Mouse (Mus musculus): ENCODE data around the gene Tchh. TPM values are rescaled to one million over a fixed set of nuclear protein-coding genes. Genes with fewer than 3 reads are reported as not detected.
"Not testable (repeated sequence)": the region's sequence is repeated elsewhere in the genome, so short reads cannot be mapped to it uniquely, and the experiment has no call there.

Gene Tchh
- total RNA-seq, 2 experiments from 2014 or later: not detected

DNA sequence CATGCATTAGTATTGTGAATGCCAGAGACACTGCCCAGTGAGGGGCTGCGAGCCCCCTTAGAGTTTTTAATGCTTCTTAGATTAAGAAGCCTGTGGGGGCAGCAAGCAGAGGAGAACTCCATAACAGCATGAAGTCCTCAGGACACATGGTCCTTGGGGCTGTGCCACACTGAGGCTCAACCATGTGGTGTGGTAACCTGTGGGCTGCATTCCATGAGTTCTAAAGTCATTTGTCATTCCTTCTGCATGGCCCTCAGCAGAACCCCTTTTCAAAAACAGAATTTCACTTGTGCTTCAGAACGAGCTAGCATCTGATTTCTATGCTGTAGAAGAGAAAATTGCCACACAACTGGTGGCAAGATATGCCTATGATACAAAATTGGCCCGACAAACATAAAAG lies 50.0 kb downstream of the Tchh start:
- no peak for DNase-seq
- intact Hi-C loops (cut with DNase I): no loop called here

DNA sequence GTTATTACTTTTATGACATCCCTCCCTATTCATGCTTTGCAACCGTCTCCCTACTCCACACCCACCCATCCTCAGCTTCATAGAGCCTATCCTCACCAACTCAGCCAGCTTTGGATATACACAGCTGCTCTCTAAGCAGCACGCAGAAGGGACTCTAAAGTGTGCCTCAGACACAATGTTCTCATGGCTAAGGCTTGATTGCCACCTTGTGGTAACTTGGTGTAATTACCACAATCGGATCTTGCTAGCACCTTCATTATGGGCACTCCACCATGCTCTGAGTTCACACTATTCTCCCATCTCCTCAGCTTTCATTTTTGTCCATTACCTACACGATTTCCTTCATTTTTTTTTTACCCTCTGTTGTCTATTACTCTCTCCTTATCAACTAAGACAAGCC lies 51.9 kb downstream of the Tchh start:
- no peak for DNase-seq
- intact Hi-C loops (cut with DNase I): loop anchor here (1.0 kb wide), 1 partner anchor 132 kb away; no protein-coding TSS in a partner anchor

DNA sequence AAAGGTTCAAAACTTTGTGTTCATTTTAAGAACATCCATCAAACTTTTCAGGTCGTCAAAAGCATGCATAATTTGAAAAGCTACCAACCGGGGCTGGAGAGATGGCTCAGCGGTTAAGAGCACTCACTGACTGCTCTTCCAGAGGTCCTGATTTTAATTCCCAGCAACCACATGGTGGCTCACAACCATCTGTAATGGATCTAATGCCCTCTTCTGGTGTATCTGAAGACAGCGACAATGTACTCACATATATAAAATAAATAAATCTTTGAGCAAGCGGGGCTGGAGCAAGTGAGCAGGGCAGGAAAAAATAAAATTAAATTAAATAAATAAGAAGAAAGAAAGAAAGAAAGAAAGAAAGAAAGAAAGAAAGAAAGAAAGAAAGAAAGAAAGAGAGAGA lies 52.6 kb downstream of the Tchh start:
- intact Hi-C loops (cut with DNase I): loop anchor here (1.0 to 5.0 kb wide), 2 partner anchors 132 to 362 kb away; no protein-coding TSS in a partner anchor
- not testable (repeated sequence) for DNase-seq

DNA sequence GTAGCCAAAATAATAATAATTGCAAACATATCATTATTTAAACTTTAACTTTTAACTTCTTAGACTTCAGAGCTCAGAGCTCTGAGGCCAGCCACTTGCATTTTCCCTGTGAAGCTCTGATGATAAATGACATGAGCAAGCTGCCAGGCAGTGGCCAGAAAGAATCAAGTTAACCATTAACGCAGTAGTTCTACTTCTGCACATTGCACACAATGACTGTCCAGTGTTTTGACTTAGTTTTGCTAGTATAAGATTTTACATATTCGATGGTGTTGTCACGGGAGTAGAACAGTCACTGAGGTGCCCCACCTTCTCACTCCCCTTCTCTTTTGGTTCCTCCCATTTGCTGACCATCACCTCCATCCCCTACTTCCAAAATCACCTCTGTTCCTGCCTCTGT lies 55.0 kb downstream of the Tchh start:
- intact Hi-C loops (cut with DNase I): loop anchor here (5.0 kb wide), 1 partner anchor 365 kb away; no protein-coding TSS in a partner anchor
- DNase-seq: no peak

Small RNA genes lying within 50 kb of the gene (microRNA-seq; reads per million reads assigned to microRNA genes)
- 0 reads per million in 2 experiments for gene Gm22752

Other genes with a start within 250 kb of the Tchh start
- gene Flg2, start 245.1 kb upstream of the Tchh start, total RNA-seq (2021): not detected
- gene Flg, start 168.8 kb upstream of the Tchh start, total RNA-seq (2021): not detected
- not detected for gene Hrnr, start 122.6 kb upstream of the Tchh start, total RNA-seq (2021)
- not detected for gene Rptn, start 48.6 kb upstream of the Tchh start, total RNA-seq (2021)
- not detected for gene Tchhl1, start 26.4 kb downstream of the Tchh start, total RNA-seq (2021)
- 10 to 100 TPM; 37.6 to 43.6 TPM for gene S100a11, start 78.2 kb downstream of the Tchh start, total RNA-seq (2021)
- 10 to 100 TPM; 38.8 to 50.5 TPM for gene S100a10, start 112.8 kb downstream of the Tchh start, total RNA-seq (2021)
- gene Tdpoz2, start 210.4 kb downstream of the Tchh start, total RNA-seq (2021): not detected
- not detected for gene Tdpoz1, start 234.0 kb downstream of the Tchh start, total RNA-seq (2021)